Mouse (Mus musculus): ENCODE measurements around the gene Nup62cl.

The Nup62cl gene

GRCm38 (mm10) chrX:140062135-140062975 is at the start of gene Nup62cl, which contains the start of gene Pih1h3b:
Nup62cl (minus strand) TSS chrX:140062712.
Pih1h3b (plus strand) TSS chrX:140062879.
- DNase-seq (ENCODE audit: low spot score in 2 of 2): peak; percentile 0 to 1

DNA sequence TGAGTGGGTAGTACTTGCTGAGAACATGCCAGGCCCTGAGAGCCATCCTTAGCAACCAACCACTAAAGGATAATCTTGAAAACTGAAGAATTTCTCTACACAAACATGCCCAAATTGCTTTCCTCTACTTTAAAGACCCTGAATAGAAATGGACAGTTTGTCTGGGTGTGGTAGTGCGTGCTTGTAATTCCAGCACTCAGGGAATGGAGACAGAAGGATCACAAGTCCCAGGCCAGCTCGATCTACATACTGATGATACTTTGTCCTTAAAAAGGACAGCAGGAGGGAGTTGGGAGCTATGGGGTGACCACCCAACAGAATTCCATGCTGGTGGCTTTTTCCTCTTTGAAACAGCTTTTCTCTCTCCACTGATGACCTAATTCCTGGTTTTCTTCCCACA is 31.6 kb upstream of the Nup62cl start:
- no peak for DNase-seq (ENCODE audit: low spot score in 2 of 2)

DNA sequence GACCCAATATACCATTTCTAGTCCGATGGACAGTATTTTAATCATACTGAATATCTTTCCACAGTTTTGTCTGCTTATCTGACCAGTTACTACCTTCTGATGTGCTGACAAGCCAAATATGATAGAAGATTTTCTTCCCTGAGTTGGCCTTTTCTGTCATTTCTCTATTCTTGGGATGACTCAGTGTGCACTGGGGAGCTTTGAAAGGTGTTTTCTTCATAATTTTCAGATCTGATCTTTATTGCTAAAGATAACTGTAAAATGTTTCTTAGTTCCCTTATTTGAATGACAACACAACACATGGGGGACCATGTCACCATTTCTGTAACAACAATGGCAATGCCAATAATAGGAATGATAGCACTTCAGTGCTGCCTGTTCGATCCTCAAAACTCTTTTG is 20.0 kb upstream of the Nup62cl start:
- DNase-seq (ENCODE audit: low spot score in 2 of 2): no peak

DNA sequence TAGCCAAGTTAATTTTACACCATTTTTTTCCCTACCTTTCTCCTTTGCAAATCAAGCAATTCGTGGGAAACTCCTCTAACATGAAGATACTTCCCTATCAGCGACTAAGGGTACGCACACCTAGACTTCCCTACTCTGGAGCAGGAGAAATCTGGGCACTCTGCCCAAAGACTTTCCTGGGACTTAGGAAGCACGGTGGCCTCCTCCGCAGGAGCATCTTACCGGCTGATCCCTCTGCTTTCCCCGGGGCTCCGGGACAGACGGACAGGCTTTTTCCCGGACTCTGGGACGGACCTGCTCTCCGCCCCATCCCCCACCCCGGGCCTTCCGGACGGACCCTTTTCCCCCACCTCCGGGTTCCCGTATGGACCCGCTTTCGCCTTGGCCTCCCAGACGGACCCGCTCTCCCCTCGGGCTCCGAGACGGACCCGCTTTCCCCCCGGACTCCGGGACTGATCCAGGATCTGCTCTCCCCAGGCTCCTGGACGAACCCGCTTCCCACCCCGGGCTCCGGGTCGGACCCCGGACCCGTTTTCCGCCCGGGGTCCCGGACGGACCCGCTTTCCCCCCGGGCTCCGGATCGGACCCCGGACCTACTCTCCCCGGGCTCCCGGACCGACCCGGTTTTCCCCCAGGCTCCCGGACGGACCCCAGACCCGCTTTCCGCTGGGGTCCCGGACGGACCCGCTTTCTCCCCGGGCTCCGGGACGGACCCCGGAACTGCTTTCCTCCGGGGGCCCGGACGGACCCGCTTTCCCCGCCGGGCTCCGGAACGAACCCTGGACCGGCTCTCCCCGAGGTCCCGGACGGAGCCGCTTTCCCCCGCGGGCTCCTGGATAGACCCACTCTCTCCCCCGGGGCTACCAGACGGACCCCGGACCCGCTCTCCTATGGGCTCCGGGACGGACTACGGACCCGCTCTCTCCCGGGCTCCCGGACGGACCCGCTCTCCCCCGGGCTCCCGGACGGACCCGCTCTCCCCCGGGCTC is 1.3 kb downstream of the Nup62cl start:
- no peak for DNase-seq (ENCODE audit: low spot score in 2 of 2)

DNA sequence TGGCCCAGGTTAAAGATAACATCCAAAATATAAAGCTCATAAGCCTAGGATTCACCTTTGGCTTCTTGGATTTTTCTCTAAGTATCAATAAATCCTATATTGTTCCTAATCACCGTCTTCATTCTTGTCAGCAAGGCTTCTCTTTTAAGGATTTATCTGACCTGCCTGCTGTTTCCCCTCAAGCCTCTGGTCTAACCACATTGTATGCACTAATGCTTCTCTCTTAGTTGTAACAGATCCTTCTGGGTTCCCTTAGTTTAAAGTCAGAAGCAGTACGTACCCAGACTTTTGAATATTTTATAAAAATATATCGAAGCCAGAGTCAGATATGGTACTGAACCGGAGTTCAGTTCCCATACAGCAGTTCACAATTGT is 63.8 kb downstream of the Nup62cl start:
- DNase-seq (ENCODE audit: low spot score in 2 of 2): no peak

- DNase-seq (ENCODE audit: low spot score in 2 of 2): peak; percentile 21 to 34
Observed at GRCm38 (mm10) chrX:139997740-139998690, 64.5 kb downstream of the Nup62cl start, which contains the start of gene Rbm41. Rbm41 (minus strand) TSS chrX:139998595.

DNA sequence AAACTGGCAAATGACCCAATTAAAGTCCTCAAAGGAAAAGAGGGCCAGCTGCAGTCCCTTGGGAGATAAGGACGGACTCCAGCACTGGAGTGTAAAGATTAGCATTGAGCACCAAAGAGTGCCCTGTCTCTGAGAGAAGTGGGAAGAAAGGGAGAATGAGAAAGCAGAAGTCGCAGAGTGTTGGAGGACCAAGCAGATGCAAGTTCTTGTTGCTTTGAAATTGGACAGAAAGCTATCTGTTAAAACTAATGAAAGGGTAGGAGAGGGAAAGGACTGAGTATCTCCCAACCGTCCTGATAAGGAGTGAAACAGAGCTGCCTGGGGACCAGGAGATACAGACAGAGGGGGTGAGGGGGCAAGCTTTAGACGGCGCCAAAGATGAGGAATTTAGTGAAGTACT is 80.4 kb downstream of the Nup62cl start:
- no peak for DNase-seq (ENCODE audit: low spot score in 2 of 2)

All from natural killer cell, adult 2 months (primary cell).